Mouse (Mus musculus) embryo, embryonic 9.5 days (tissue): ENCODE measurements at regions not wholly inside any gene's neighbourhood (a gene's known extent, or its start where the extent isn't known, plus 50 kb on each side); places are given as distances from the start of the nearest gene placed in this dataset.

Source experiments
- DNase-seq: peaks from one replicate; pipeline ENCODE4 v3.0.0-alpha.2; 2017; ENCODE audit errors: extremely low spot score

GRCm38 (mm10) chr3:57910020-57910419, 62.1 kb upstream of the Pfn2 start:
- no peak for DNase-seq

GRCm38 (mm10) chr3:57911831-57912596, 64.1 kb upstream of the Pfn2 start:
- peak; percentile 11 for DNase-seq

- no peak for DNase-seq
These were observed 64.9 kb upstream of the Pfn2 start for GRCm38 (mm10) chr3:57912650-57913343.

GRCm38 (mm10) chr3:57914687-57915086, 66.8 kb upstream of the Pfn2 start:
- DNase-seq, result no peak

GRCm38 (mm10) chr3:57918913-57919312, 71.0 kb upstream of the Pfn2 start:
- DNase-seq, result no peak

- DNase-seq, result no peak
These were observed 71.7 kb upstream of the Pfn2 start for GRCm38 (mm10) chr3:57919390-57920089.

- no peak for DNase-seq
These were observed 72.2 kb upstream of the Pfn2 start for GRCm38 (mm10) chr3:57920090-57920432.

GRCm38 (mm10) chr3:57921071-57921882, 73.4 kb upstream of the Pfn2 start:
- DNase-seq, result no peak

- no peak for DNase-seq
These were observed 75.2 kb upstream of the Pfn2 start for GRCm38 (mm10) chr3:57923061-57923460.

- DNase-seq, result no peak
These were observed 85.0 kb upstream of the Pfn2 start for GRCm38 (mm10) chr3:57932657-57933539.

GRCm38 (mm10) chr3:57935042-57935610, 87.2 kb upstream of the Pfn2 start:
- DNase-seq, result no peak

GRCm38 (mm10) chr3:57940504-57941381, 92.9 kb upstream of the Pfn2 start:
- no peak for DNase-seq

GRCm38 (mm10) chr3:57944698-57945097, 96.8 kb upstream of the Pfn2 start:
- DNase-seq, result no peak

- DNase-seq, result no peak
These were observed 97.9 kb upstream of the Pfn2 start for GRCm38 (mm10) chr3:57945765-57946164.

GRCm38 (mm10) chr3:57947331-57947730, 99.5 kb upstream of the Pfn2 start:
- no peak for DNase-seq

- DNase-seq, result no peak
These were observed 100.8 kb upstream of the Pfn2 start for GRCm38 (mm10) chr3:57948720-57949119.

- no peak for DNase-seq
These were observed 102.8 kb upstream of the Pfn2 start for GRCm38 (mm10) chr3:57950431-57951331.

GRCm38 (mm10) chr3:57951438-57951837, 103.6 kb upstream of the Pfn2 start:
- DNase-seq, result no peak

- no peak for DNase-seq
These were observed 109.5 kb upstream of the Pfn2 start for GRCm38 (mm10) chr3:57957352-57957751.
